Mouse (Mus musculus) spleen, adult 12 weeks (tissue): ENCODE results near the gene Hus1.

Experiments
- DNase-seq: peaks from one replicate; pipeline ENCODE4 v3.0.0; 2022; ENCODE audit warnings: low spot score

Hus1 gene

GRCm38 (mm10) chr11:9010853-9011339 is at the start of gene Hus1:
Gene Hus1, minus strand, starts transcription at chr11:9011191.
- DNase-seq: peak; percentile 77

GRCm38 (mm10) chr11:9060484-9060883 is 49.5 kb upstream of the Hus1 start:
- no peak for DNase-seq

- no peak for DNase-seq
These were observed 49.0 kb upstream of the Hus1 start for GRCm38 (mm10) chr11:9060029-9060428.

GRCm38 (mm10) chr11:9057711-9058110 is 46.7 kb upstream of the Hus1 start:
- no peak for DNase-seq

GRCm38 (mm10) chr11:9056937-9057336 is 45.9 kb upstream of the Hus1 start:
- no peak for DNase-seq

- no peak for DNase-seq
These were observed 40.9 kb upstream of the Hus1 start for GRCm38 (mm10) chr11:9051895-9052294.

- no peak for DNase-seq
These were observed 39.2 kb upstream of the Hus1 start for GRCm38 (mm10) chr11:9050241-9050640.

GRCm38 (mm10) chr11:9048703-9049060 is 37.7 kb upstream of the Hus1 start, which contains the start of gene Sun3:
Gene Sun3, minus strand, starts transcription at chr11:9048991.
- no peak for DNase-seq

- DNase-seq: peak; percentile 7
These were observed 37.2 kb upstream of the Hus1 start, which contains the start of gene Gm11992 for GRCm38 (mm10) chr11:9048011-9048702. Gene Gm11992, plus strand, starts transcription at chr11:9048594.

- no peak for DNase-seq
These were observed 36.1 kb upstream of the Hus1 start for GRCm38 (mm10) chr11:9047044-9047443.

- DNase-seq: no peak
These were observed 35.6 kb upstream of the Hus1 start for GRCm38 (mm10) chr11:9046546-9046945.

GRCm38 (mm10) chr11:9031530-9031929 is 20.5 kb upstream of the Hus1 start:
- DNase-seq: no peak

GRCm38 (mm10) chr11:9025211-9025610 is 14.2 kb upstream of the Hus1 start:
- no peak for DNase-seq

GRCm38 (mm10) chr11:9024782-9025181 is 13.8 kb upstream of the Hus1 start:
- DNase-seq: no peak

GRCm38 (mm10) chr11:9020207-9020606 is 9.2 kb upstream of the Hus1 start:
- no peak for DNase-seq

- no peak for DNase-seq
These were observed 7.7 kb upstream of the Hus1 start for GRCm38 (mm10) chr11:9018491-9019267.

GRCm38 (mm10) chr11:9014740-9015139 is 3.7 kb upstream of the Hus1 start:
- DNase-seq: no peak

GRCm38 (mm10) chr11:9011348-9011747 is 357 bp upstream of the Hus1 start:
- DNase-seq: no peak

GRCm38 (mm10) chr11:9010416-9010815 is 575 bp downstream of the Hus1 start:
- DNase-seq: no peak

- no peak for DNase-seq
These were observed 2.2 kb downstream of the Hus1 start for GRCm38 (mm10) chr11:9008761-9009160.

GRCm38 (mm10) chr11:8988084-8988483 is 22.9 kb downstream of the Hus1 start:
- no peak for DNase-seq

- DNase-seq: no peak
These were observed 24.9 kb downstream of the Hus1 start for GRCm38 (mm10) chr11:8986058-8986457.

GRCm38 (mm10) chr11:8983237-8983861 is 27.6 kb downstream of the Hus1 start:
- DNase-seq: peak; percentile 12
